Mouse (Mus musculus): ENCODE data around the gene Glul. TPM values are rescaled to one million over a fixed set of nuclear protein-coding genes. Genes with fewer than 3 reads are reported as not detected.
"Not testable (repeated sequence)": the region's sequence is repeated elsewhere in the genome, so short reads cannot be mapped to it uniquely, and the experiment has no call there.

Gene Glul
- 106 and 107 TPM in 2 replicates for polyA plus RNA-seq (2015; fragmentation: Nextera tagmentation; extraction: Ambion mirVana)

- peak within 1 kb of the TSS; percentile 84 for H3K4me3 ChIP-seq
- under 1% methylated on average over 51 of the region's 51 CpGs for WGBS
- H3K4me1 ChIP-seq = peaks cover 28% of the 10 kb centered on the region
- H3K27me3 ChIP-seq = no peaks in the 10 kb centered on the region
- H3K9me3 ChIP-seq = no peaks in the 10 kb centered on the region
- H3K27ac ChIP-seq = peak within 1 kb of the TSS; percentile 95
- peaks cover 22% of the 10 kb centered on the region for H3K36me3 ChIP-seq
- peak within 1 kb of the TSS; percentile 70 for H3K4me2 ChIP-seq (replicated peaks)
- H3K9ac ChIP-seq = peak within 1 kb of the TSS; percentile 90
- peak; percentile 97 for ATAC-seq (ENCODE audit: low FRiP score, low read depth)
Measured at GRCm38 (mm10) chr1:153899731-153900380, at the start of gene Glul, which contains the start of gene Teddm2. TSS of gene Glul (plus strand) at chr1:153899944. TSS of gene Teddm2 (minus strand) at chr1:153900228.

GRCm38 (mm10) chr1:153852696-153853095 lies 47.0 kb upstream of the Glul start:
- not testable (repeated sequence) for H3K4me1 ChIP-seq; H3K27ac ChIP-seq; H3K27me3 ChIP-seq; H3K4me3 ChIP-seq; H3K9ac ChIP-seq; H3K36me3 ChIP-seq; ATAC-seq (ENCODE audit: low FRiP score, low read depth); H3K9me3 ChIP-seq; H3K4me2 ChIP-seq (replicated peaks)
- WGBS = 77% methylated on average over 7 of the region's 7 CpGs

GRCm38 (mm10) chr1:153855946-153856345 lies 43.8 kb upstream of the Glul start:
- no peak overlapping the region for H3K9ac ChIP-seq
- 70% methylated on average over 8 of the region's 8 CpGs for WGBS
- no peak for ATAC-seq (ENCODE audit: low FRiP score, low read depth)
- H3K27ac ChIP-seq = no peak overlapping the region
- H3K27me3 ChIP-seq = no peaks in the 10 kb centered on the region
- no peaks in the 10 kb centered on the region for H3K36me3 ChIP-seq
- no peak overlapping the region for H3K4me2 ChIP-seq (replicated peaks)
- no peaks in the 10 kb centered on the region for H3K9me3 ChIP-seq
- no peak overlapping the region for H3K4me3 ChIP-seq
- no peaks in the 10 kb centered on the region; the same call in 1 of the 2 replicates for H3K4me1 ChIP-seq

GRCm38 (mm10) chr1:153874045-153874444 lies 25.7 kb upstream of the Glul start, which contains the start of gene Teddm1b:
TSS of gene Teddm1b (plus strand) at chr1:153874345.
- Histone ChIP-seq H3K27ac (no peak within 1 kb of the TSS), H3K9me3 (no peaks in the 10 kb centered on the region), H3K4me3 (no peak within 1 kb of the TSS), H3K36me3 (no peaks in the 10 kb centered on the region), H3K9ac (no peak within 1 kb of the TSS), H3K4me2 (replicated peaks) (no peak within 1 kb of the TSS), H3K27me3 (no peaks in the 10 kb centered on the region), H3K4me1 (no peaks in the 10 kb centered on the region)
- ATAC-seq (ENCODE audit: low FRiP score, low read depth) = no peak
- 86% methylated on average over 6 of the region's 6 CpGs for WGBS

- not testable (repeated sequence) for H3K36me3 ChIP-seq
Measured at GRCm38 (mm10) chr1:153880391-153880790, 19.4 kb upstream of the Glul start.

GRCm38 (mm10) chr1:153886024-153886633 lies 13.6 kb upstream of the Glul start:
- H3K4me1 ChIP-seq = peaks cover 6% of the 10 kb centered on the region; the same call in 1 of the 2 replicates
- no peak for ATAC-seq (ENCODE audit: low FRiP score, low read depth)
- H3K4me2 ChIP-seq (replicated peaks) = peak overlapping the region; percentile 27
- no peak overlapping the region for H3K27ac ChIP-seq
- no peak overlapping the region for H3K9ac ChIP-seq
- no peaks in the 10 kb centered on the region for H3K9me3 ChIP-seq
- H3K4me3 ChIP-seq = no peak overlapping the region
- WGBS = 14% methylated on average over 17 of the region's 17 CpGs
- H3K36me3 ChIP-seq = no peaks in the 10 kb centered on the region
- no peaks in the 10 kb centered on the region for H3K27me3 ChIP-seq

More at GRCm38 (mm10) chr1:153880391-153880790, 19.4 kb upstream of the Glul start:
- H3K27ac ChIP-seq; H3K4me2 ChIP-seq (replicated peaks); H3K4me3 ChIP-seq; ATAC-seq (ENCODE audit: low FRiP score, low read depth); H3K27me3 ChIP-seq; H3K9me3 ChIP-seq; H3K9ac ChIP-seq; H3K4me1 ChIP-seq: not testable (repeated sequence)
- 94% methylated on average over 17 of the region's 17 CpGs for whole genome bisulfite sequencing

GRCm38 (mm10) chr1:153890121-153890520 lies 9.6 kb upstream of the Glul start:
- H3K4me1 ChIP-seq = peaks cover 7% of the 10 kb centered on the region
- no peaks in the 10 kb centered on the region for H3K36me3 ChIP-seq
- no peak for ATAC-seq (ENCODE audit: low FRiP score, low read depth)
- H3K27me3 ChIP-seq = peaks cover 4% of the 10 kb centered on the region; the same call in 1 of the 2 replicates
- H3K27ac ChIP-seq = no peak overlapping the region
- no peak overlapping the region for H3K4me3 ChIP-seq
- no peak overlapping the region for H3K9ac ChIP-seq
- no peak overlapping the region for H3K4me2 ChIP-seq (replicated peaks)
- 95% methylated on average over 10 of the region's 10 CpGs for WGBS
- H3K9me3 ChIP-seq = no peaks in the 10 kb centered on the region

- ATAC-seq (ENCODE audit: low FRiP score, low read depth) = no peak
- Histone ChIP-seq H3K4me2 (replicated peaks) (no peak within 1 kb of the TSS), H3K9me3 (no peaks in the 10 kb centered on the region), H3K4me3 (no peak within 1 kb of the TSS), H3K9ac (no peak within 1 kb of the TSS), H3K36me3 (no peaks in the 10 kb centered on the region), H3K4me1 (peaks cover 6% of the 10 kb centered on the region), H3K27ac (no peak within 1 kb of the TSS), H3K27me3 (peaks cover 4% of the 10 kb centered on the region; the same call in 1 of the 2 replicates)
- 46% methylated on average over 4 of the region's 4 CpGs for WGBS
Measured at GRCm38 (mm10) chr1:153891442-153891841, 8.3 kb upstream of the Glul start, which contains the start of gene Teddm1a. TSS of gene Teddm1a (plus strand) at chr1:153891742.

GRCm38 (mm10) chr1:153893746-153894145 lies 6.0 kb upstream of the Glul start:
- Histone ChIP-seq H3K27ac (no peak overlapping the region), H3K9ac (no peak overlapping the region), H3K27me3 (peaks cover 4% of the 10 kb centered on the region; the same call in 1 of the 2 replicates), H3K4me1 (peaks cover 3% of the 10 kb centered on the region; the same call in 1 of the 2 replicates), H3K9me3 (no peaks in the 10 kb centered on the region), H3K4me3 (no peak overlapping the region), H3K4me2 (replicated peaks) (no peak overlapping the region), H3K36me3 (no peaks in the 10 kb centered on the region)
- 56% methylated on average over 2 of the region's 2 CpGs for WGBS
- no peak for ATAC-seq (ENCODE audit: low FRiP score, low read depth)

GRCm38 (mm10) chr1:153894201-153894893 lies 5.4 kb upstream of the Glul start:
- peaks cover 4% of the 10 kb centered on the region; the same call in 1 of the 2 replicates for H3K27me3 ChIP-seq
- no peaks in the 10 kb centered on the region for H3K36me3 ChIP-seq
- no peak for ATAC-seq (ENCODE audit: low FRiP score, low read depth)
- H3K4me3 ChIP-seq = no peak overlapping the region
- no peak overlapping the region for H3K27ac ChIP-seq
- WGBS = 62% methylated on average over 8 of the region's 8 CpGs
- H3K4me2 ChIP-seq (replicated peaks) = no peak overlapping the region
- no peak overlapping the region for H3K9ac ChIP-seq
- peaks cover 5% of the 10 kb centered on the region for H3K4me1 ChIP-seq
- H3K9me3 ChIP-seq = no peaks in the 10 kb centered on the region

GRCm38 (mm10) chr1:153894979-153895378 lies 4.8 kb upstream of the Glul start:
- H3K9me3 ChIP-seq = no peaks in the 10 kb centered on the region
- WGBS = 37% methylated on average over 5 of the region's 5 CpGs

GRCm38 (mm10) chr1:153897196-153897595 lies 2.5 kb upstream of the Glul start:
- Histone ChIP-seq H3K9ac (no peak overlapping the region), H3K27ac (no peak overlapping the region), H3K4me1 (peaks cover 19% of the 10 kb centered on the region), H3K4me2 (replicated peaks) (no peak overlapping the region), H3K27me3 (peaks cover 4% of the 10 kb centered on the region; the same call in 1 of the 2 replicates), H3K9me3 (no peaks in the 10 kb centered on the region), H3K36me3 (no peaks in the 10 kb centered on the region), H3K4me3 (no peak overlapping the region)
- WGBS = 79% methylated on average over 8 of the region's 8 CpGs
- no peak for ATAC-seq (ENCODE audit: low FRiP score, low read depth)

More at GRCm38 (mm10) chr1:153894979-153895378, 4.8 kb upstream of the Glul start:
- Histone ChIP-seq H3K27me3 (peaks cover 4% of the 10 kb centered on the region; the same call in 1 of the 2 replicates), H3K36me3 (no peaks in the 10 kb centered on the region), H3K4me2 (replicated peaks) (no peak overlapping the region), H3K9ac (no peak overlapping the region), H3K4me1 (peaks cover 5% of the 10 kb centered on the region), H3K27ac (no peak overlapping the region), H3K4me3 (no peak overlapping the region)
- no peak for ATAC-seq (ENCODE audit: low FRiP score, low read depth)
